Mouse (Mus musculus): ENCODE results near the gene Scn1b.

Scn1b gene

GRCm38 (mm10) chr7:31117465-31117864 is 9.3 kb downstream of the Scn1b start:
- CTCF ChIA-PET, result no interaction called here

GRCm38 (mm10) chr7:31116721-31117145 is 10.1 kb downstream of the Scn1b start:
- CTCF ChIA-PET, result no interaction called here

DNA sequence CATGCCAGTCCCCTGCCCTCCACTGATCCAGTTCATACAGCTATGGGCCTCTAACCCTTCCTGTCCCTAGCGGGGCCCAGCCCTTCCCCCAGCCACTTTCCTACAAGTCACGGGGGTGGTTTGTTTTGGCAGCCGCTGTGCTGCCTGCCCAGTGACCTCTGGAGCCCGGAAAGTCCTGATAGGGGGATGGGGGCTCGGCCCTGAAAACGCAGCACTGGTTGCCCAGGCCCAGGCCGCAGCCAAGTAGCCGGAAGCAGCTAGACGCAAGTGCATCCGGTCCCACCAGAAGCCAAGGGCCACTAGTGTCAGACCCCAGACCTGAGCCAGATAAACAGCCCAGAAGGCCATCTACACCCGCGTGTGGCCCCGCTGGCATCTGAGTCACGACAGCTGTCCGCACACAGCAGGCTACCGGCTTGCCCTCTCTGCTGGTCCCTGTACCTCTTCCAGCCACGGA is 11.2 kb downstream of the Scn1b start:
- CTCF ChIA-PET, result no interaction called here

DNA sequence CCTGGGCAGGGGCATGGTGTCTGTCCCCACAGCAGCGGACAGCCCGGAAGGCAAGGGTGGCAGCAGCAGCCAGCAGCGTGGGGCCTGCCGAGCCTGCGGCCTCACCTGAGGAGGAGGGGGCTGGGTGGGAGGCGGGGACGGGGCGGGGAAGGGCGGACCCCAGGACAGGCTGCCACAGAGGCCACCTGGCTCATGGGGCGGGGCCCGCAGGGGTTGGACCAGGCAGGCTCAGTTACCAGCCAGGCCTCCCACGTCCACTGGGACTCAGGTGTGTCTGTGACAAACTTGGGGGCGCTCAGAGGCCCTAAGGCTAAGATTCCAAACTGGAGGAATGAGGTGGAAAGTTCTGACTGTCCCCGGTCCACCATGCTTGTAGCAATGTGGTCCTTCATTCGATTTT is 11.6 kb downstream of the Scn1b start, which contains the start of gene Hpn:
Hpn (minus strand) TSS at position 109 of the 400 bp plus-strand sequence.
- CTCF ChIA-PET, result no interaction called here

GRCm38 (mm10) chr7:31114646-31115045 is 12.2 kb downstream of the Scn1b start:
- CTCF ChIA-PET, result no interaction called here

DNA sequence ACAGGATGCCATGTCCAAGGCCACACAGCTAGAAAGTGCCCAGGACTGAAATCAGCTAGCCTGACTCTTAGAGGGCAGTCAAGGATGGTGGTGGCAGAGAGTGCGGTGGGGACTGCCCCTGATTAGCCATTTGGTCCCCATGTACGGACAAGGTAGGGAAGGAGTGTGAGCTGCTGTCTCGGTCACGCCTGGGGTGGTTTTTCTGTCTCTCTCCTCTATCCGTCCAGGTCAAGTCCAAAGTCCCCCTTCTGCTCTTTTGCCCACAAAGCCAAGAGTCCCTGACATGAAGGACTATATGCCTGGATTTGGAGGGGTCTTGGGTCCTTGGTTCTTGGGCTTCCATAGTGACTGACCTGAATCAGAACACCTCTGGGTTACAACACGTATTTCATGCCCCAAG is 13.0 kb downstream of the Scn1b start:
- CTCF ChIA-PET, result no interaction called here

DNA sequence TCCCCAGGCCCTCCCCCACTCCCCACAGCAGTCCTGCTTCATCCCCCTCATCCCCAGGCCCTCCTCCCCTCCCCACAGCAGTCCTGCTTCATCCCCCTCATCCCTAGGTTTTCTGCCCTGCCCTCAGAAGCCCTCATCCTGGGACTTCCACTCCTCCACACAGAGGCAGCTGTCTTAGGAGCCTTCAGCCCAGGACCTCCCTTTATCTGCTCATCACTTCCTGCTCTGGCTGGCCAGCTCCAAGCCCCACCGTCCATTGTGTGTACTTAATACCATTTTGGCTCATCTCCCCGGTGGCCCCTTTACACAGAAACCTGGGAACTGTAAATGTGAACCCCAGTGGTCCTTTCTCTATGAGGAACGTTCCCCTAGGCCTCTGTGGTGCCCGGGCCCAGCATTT is 14.8 kb downstream of the Scn1b start:
- CTCF ChIA-PET, result no interaction called here

DNA sequence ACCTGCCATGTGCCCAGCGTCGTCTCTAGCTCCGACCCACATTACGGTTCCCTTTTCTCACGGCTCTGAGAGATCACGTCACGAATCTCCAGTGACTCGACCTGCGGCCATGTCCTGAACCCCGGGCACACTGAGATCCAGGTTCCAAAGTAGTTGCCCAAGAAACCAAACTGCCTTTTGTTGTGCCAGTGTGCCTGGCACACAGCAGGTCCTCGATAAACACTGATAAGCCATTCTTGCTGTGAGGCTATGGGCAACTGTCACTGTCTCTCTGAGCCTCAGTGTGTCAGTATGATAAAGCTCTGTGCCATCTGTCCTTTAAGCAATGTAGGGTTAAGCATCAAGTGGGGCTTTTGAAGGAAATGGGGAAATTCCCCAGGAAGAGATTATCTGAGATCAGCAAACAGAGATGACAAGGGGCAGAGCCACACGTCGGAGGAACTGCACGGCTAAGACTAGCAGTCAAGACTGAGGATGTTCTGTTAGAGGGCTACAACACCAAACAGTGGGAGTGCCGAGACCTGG is 15.9 kb downstream of the Scn1b start:
- CTCF ChIA-PET, result no interaction called here

GRCm38 (mm10) chr7:31109796-31110195 is 17.0 kb downstream of the Scn1b start:
- CTCF ChIA-PET, result no interaction called here

- CTCF ChIA-PET, result no interaction called here
These were observed 17.7 kb downstream of the Scn1b start for GRCm38 (mm10) chr7:31109091-31109490.

DNA sequence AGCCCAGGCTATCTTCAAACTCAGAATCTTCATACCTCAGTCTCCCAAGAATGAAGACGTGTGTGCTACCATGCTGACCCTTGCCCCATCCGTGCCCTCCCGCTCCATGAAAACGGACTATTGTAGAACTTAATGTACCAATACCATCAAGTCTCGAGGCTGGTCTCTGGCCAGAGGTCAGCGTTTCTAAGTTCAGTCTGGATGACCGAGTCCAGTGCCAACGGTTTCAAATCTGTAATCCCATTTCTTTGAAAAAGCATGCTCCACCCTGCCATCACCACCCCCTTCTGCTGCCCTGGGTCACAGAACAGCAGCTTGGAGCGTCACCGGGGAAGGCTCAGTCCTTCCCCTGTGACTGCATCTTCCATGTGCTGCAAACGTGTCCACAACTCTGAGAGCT is 19.0 kb downstream of the Scn1b start:
- CTCF ChIA-PET, result no interaction called here

DNA sequence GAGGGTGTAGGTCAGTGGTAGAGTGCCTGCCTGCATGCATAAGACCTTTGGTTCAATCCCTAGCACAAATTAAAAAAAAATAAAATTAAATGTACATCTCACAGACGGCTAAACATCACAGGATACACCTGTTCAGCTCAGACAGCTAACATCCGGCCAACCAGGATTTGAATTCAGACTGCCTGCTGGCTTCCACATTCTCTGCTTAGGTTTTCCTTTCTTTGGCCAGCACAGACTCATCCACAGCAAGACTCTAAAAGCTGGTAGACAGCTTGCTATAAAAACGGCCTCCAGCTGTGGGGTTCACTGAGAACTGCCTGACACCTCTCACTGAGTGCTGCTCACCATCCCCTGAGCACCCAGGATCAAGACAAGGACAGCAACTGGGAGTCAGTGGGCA is 20.6 kb downstream of the Scn1b start:
- CTCF ChIA-PET, result interaction anchor here (0.7 kb wide), 1 partner anchor 28 kb away, joined by 5 read pairs; no protein-coding TSS in a partner anchor

GRCm38 (mm10) chr7:31105061-31105768 is 21.6 kb downstream of the Scn1b start:
- CTCF ChIA-PET, result no interaction called here

DNA sequence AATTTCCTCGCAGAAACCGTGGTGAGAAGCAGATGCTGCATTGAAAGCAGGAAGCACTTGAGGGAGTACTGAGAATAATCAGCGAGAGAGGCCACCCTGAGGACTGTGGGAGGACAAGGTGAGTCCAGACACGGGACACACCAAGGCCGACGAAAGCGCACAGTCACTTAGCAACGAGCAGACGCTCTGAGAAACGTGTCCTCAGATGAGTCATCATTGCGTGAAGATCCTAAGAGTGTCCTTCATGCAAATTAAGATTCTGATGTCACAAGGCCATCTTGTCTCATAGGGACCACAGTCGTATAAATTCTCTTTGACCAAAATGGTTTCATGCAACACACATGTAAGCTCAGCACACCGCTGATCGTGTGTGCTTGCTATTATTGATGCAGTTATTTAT is 26.0 kb downstream of the Scn1b start:
- CTCF ChIA-PET, result interaction anchor here (0.7 kb wide), 1 partner anchor 319 kb away, joined by 3 read pairs; no protein-coding TSS in a partner anchor

GRCm38 (mm10) chr7:31099612-31099982 is 27.2 kb downstream of the Scn1b start:
- CTCF ChIA-PET, result no interaction called here

DNA sequence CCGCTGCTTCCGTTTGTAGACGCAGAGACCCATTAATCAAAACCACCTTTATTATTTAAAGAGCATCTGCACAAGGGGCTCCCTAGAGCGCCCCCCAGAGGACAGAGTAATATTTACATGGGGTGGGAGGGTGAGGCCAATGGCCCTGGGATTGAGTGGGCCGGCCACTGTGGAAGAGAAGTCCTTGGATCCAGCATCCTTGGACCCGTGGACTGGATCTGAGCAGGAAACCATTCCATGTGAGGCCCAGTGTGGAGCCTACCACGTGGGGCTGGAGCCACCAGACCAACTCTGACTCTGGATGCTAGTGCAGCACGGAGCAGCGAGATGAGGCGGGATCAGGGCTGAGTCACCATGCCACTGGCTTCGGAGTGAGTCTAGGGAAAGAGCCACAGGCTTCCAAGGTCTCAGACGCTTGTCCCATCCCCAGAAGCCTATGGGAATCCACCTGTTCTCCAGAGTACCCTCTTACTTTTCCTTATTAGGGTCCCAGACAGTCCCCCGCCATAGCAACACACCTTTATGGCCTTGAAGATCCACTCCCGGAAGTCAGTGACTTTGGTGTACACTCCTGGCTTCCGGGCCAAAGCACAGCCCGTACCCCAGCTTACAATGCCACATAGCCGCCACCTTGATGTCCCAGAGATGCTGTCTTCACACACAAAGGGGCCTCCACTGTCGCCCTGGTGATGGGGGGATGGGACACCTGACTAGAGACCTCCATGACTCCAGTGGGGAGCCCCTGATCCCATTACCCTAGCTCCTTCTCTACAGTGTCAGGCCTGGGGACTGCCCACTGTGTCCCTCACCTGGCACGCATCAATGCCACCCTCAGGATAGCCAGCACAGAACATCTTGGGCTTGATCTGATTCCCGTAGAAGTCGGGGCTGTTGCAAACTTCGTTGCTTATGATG is 27.8 kb downstream of the Scn1b start:
- CTCF ChIA-PET, result no interaction called here

DNA sequence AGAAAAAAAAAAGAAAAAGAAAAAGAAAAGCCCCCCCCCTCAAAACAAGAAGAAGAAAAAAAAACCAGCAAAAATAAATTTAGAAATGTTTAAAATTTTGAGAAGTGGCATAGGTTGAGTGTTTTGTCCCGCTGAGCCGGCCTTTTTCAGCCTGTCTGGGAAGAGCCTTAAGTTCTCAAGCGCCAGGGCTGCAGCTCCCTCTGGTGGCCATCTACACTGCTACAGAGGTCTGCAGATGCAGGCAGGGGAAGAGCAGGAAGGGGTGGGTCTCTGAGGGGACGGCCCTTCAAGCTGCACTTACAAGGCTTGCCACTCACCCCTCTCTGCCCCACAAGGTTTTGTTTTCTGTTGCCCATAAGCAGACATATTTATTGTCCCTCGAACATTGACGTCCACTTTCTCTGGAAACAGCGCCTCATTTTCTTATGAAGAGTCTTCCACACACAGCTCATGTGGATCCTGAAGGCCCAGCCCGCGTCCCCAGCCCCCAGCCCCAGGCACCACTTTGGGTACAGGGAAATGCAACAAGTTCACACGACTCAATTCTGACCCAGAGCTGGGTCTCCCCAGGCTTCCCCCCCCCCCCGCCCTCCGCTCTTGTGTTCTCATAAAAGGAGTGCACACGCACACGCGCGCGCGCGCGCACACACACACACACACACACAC is 29.1 kb downstream of the Scn1b start:
- CTCF ChIA-PET, result interaction anchor here (0.6 to 2.0 kb wide), 6 partner anchors 37 to 147 kb away, joined by 4 to 14 read pairs (median 4); partner anchors contain the start of gene Lgi4

DNA sequence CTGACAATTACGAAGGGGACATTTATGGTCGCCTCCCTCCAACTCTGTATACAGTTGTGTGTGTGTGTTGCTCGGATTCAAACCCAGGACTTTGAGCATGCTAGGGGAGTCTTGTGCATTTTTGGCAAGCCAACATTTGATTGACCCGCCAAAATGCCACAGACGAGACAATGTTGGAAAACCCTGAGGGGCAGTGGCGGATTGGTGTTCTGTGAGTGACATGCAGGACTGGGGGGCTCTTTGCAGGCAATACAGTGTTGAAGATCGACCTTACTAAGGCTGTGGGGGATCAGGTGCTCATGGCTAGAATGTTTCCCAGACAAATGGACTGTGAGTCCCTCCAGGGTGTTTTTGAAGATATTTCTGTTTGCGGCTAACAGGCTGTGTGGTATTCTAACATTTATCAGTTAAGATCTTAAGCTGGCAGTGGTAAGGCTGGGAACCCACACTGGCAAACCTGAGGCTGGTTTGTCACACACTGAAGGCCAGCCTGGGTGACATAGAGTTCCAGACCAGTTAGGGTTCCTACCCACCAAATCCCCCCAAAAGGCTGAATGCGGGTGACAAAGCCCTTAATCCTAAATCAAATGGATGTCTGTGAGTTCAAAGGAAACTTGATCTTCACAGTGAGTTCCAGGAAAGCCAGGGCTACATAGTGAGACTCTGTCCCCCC is 29.8 kb downstream of the Scn1b start:
- CTCF ChIA-PET, result interaction anchor here (0.6 to 2.0 kb wide), 4 partner anchors 36 to 146 kb away, joined by 4 to 12 read pairs (median 4); partner anchors contain the start of gene Lgi4

- CTCF ChIA-PET, result interaction anchor here (0.5 to 0.6 kb wide), 2 partner anchors 207 to 415 kb away, joined by 3 to 6 read pairs; no protein-coding TSS in a partner anchor
These were observed 31.9 kb downstream of the Scn1b start for GRCm38 (mm10) chr7:31094774-31095501.

DNA sequence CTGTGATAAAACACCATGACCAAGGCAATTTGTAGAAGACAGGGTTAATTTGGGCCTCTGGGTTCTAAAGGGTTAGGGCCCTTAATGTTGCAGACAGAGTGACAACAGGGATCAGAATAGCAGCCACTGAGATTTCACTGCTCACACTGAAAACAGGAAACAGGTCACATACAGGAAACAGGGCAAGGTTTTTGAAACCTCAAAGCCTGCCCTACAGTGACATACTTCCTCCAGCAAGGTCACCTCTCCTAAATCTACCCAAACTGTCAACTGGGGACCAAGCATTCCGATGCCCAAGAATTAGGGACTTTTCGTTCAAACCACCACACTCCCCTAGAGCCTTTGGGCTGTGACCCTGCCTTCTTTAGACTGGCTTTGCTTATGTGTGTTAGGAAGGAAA is 37.1 kb downstream of the Scn1b start:
- CTCF ChIA-PET, result interaction anchor here (0.7 kb wide), 1 partner anchor 268 kb away, joined by 3 read pairs; no protein-coding TSS in a partner anchor
